Mouse (Mus musculus): ENCODE measurements around the gene Atp5b. TPM values are rescaled to one million over a fixed set of nuclear protein-coding genes. Genes with fewer than 3 reads are reported as not detected.

The Atp5b gene
- polyA plus RNA-seq, 1 experiment from 2014 or later = 2,393 TPM

DNA sequence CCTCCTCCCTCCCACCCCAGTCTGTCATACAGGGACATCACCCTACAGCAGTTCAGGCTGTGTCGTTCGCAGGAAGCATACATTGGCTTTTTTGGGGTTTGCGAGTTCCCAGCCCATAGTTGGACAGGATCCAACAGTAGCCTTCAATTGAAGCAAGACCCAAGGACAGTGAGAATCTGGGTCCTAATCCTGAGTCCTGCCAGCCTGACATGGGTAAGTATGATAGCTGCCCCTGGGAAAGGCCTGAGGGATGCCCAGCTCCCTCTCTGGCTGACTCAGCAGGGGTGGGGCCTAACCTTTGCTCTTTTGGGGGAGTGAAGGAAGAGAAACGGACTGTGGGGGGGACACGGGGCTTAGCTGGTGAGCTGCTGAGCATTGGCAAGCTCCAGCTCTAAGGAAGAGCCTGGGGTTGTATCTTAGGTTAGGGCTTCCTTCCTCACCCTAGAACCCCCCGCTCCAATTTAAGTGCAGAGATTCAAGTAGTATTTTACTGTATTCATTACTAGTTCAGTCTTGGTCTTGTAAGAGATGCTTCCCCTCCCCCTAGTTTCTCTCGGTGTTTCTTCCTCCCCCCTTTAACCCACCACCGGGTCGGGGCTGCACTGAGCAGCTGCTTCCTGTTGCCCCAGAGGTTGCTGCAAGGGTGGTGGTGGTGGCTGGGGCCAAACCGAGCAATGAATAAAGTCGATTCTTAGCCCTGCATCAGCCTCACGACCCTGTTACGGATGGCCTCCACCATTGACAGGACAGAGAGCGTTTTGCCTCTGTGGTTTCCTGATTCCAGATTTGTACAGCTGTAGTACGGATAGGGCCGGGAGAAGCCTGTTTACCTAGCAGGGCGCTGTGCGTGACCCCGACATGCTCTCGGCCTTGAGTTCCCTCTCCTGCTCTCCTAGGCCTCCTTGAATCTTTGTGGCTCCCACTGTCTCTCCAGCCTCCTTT lies 8.8 kb downstream of the Atp5b start, which contains the start of gene Baz2a:
Gene Baz2a (plus strand): TSS at position 14 of the 942 bp plus-strand sequence.
- peaks cover 44% of the 10 kb centered on the region for H3K4me1 ChIP-seq
- H3K36me3 ChIP-seq = peaks cover 26% of the 10 kb centered on the region
- ATAC-seq (ENCODE audit: insufficient read depth, low FRiP score, low read depth) = peak; percentile 37
- peak within 1 kb of the TSS; percentile 65 for H3K9ac ChIP-seq
- H3K4me3 ChIP-seq (replicated peaks) = peak within 1 kb of the TSS; percentile 79
- peak within 1 kb of the TSS; percentile 95 for H3K27ac ChIP-seq
- no peaks in the 10 kb centered on the region for H3K9me3 ChIP-seq
- WGBS = 1% methylated on average over 20 of the region's 20 CpGs
- no peaks in the 10 kb centered on the region for H3K27me3 ChIP-seq (replicated peaks)
- peak within 1 kb of the TSS; percentile 86 for H3K4me2 ChIP-seq

DNA sequence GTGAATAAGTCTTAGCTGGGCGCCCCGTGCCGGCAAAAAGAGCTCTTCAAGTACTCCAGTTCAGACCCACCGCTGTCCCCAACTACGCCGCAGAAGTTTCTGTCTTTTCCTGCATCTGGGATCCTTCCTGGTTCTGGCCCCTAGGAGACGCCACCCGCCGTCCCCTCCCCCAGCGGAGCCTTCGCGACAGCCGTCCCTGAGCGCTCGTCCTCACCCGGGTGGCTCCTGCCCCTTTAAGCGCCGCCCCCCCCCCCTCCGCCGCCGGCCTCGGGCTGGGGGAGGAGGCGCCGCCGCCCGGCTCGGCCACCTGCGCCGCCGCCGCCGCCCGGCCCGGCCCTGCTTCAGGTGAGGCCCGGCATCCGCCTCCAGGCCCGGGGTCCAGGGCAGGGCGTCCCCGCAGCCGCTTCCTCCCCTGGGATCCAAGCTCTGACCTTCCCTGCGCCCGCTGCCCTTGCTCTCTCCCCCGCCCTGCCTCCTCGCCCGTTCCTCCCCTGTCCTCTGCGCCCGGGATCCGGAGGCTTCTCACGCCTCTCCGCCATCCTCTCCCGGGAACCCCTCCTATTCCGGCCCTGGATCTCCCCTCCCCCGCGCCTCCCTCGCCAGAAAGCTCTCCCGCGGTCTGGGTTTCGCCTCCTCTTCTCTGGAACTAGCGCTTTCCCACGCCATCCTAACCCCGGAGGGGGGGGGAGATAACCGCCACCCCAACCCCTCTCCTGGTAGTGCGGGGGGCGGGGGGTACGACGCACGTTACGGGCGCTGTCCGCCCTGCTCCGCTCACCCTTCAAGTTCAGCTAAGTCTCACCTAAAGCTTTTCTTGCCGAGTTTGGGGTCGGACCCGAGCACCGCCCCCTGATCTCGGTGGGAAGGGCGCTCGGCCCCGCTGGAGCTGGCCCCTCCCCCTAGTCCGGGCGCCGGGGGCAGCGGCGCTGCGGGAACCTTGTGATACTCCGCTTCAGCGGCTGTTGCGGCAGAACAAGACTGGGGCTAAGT lies 9.7 kb downstream of the Atp5b start:
- WGBS = under 1% methylated on average over 67 of the region's 88 CpGs
- H3K27me3 ChIP-seq (replicated peaks) = no peaks in the 10 kb centered on the region
- peak overlapping the region; percentile 65 for H3K9ac ChIP-seq
- H3K4me1 ChIP-seq = peaks cover 44% of the 10 kb centered on the region
- ATAC-seq (ENCODE audit: insufficient read depth, low FRiP score, low read depth) = peak; percentile 46
- peak overlapping the region; percentile 95 for H3K27ac ChIP-seq
- H3K4me3 ChIP-seq (replicated peaks) = peak overlapping the region; percentile 79
- H3K4me2 ChIP-seq = peak overlapping the region; percentile 86
- peaks cover 23% of the 10 kb centered on the region for H3K36me3 ChIP-seq
- no peaks in the 10 kb centered on the region for H3K9me3 ChIP-seq

GRCm38 (mm10) chr10:128093496-128094294 lies 10.6 kb downstream of the Atp5b start:
- no peak for ATAC-seq (ENCODE audit: insufficient read depth, low FRiP score, low read depth)
- no peaks in the 10 kb centered on the region for H3K9me3 ChIP-seq
- H3K4me2 ChIP-seq = peak overlapping the region; percentile 86
- H3K27ac ChIP-seq = peak overlapping the region; percentile 95
- 32% methylated on average over 13 of the region's 13 CpGs for WGBS
- 0 out of 2 replicates have a peak overlapping the region, but pooled peaks have one; percentile 65 for H3K9ac ChIP-seq
- H3K36me3 ChIP-seq = peaks cover 14% of the 10 kb centered on the region
- H3K4me1 ChIP-seq = peaks cover 50% of the 10 kb centered on the region
- peak overlapping the region; percentile 79 for H3K4me3 ChIP-seq (replicated peaks)
- no peaks in the 10 kb centered on the region for H3K27me3 ChIP-seq (replicated peaks)

- Histone ChIP-seq H3K9ac (no peak overlapping the region), H3K9me3 (no peaks in the 10 kb centered on the region)
Measured at GRCm38 (mm10) chr10:128094340-128094968, 11.4 kb downstream of the Atp5b start.

DNA sequence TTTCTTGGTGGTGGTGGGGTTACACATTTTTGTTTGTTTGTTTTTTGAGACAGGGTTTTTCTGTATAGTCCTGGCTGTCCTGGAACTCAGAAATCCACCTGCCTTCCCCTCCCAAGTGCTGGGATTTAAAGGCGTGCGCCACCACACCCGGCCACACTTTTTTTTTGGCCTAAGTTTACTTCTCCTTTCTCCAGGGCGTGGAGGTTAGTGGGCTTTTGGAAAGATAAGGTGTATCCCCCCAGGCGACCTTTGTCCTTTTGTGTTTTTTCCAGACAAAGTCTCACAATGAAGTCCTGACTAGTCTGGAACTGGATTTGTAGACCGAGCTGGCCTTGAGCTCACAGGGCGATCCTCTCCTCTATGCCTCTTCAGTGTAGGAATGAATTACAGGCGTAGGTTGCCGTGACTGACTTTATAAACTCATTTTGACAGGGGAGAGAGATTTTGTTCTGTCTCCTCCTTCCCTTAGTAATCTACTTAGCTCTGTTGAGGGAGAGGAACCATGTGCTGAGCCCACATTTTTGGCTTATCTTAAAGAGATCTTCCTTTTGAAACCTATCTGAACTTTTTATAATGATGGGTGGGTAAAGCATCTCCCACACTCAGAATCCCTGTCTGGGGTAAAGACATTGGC lies 12.0 kb downstream of the Atp5b start:
- ATAC-seq (ENCODE audit: insufficient read depth, low FRiP score, low read depth) = no peak
- Histone ChIP-seq H3K4me1 (peaks cover 50% of the 10 kb centered on the region), H3K27ac (peak overlapping the region; percentile 66), H3K36me3 (no peaks in the 10 kb centered on the region), H3K9ac (no peak overlapping the region), H3K27me3 (replicated peaks) (no peaks in the 10 kb centered on the region), H3K9me3 (no peaks in the 10 kb centered on the region), H3K4me2 (peak overlapping the region; percentile 86), H3K4me3 (replicated peaks) (0 out of 2 replicates have a peak overlapping the region, but pooled peaks have one; percentile 79)
- WGBS = 28% methylated on average over 9 of the region's 9 CpGs

More at GRCm38 (mm10) chr10:128094340-128094968, 11.4 kb downstream of the Atp5b start:
- ATAC-seq (ENCODE audit: insufficient read depth, low FRiP score, low read depth) = peak; percentile 83
- Histone ChIP-seq H3K4me2 (peak overlapping the region; percentile 86), H3K27ac (peak overlapping the region; percentile 95), H3K4me1 (peaks cover 50% of the 10 kb centered on the region), H3K27me3 (replicated peaks) (no peaks in the 10 kb centered on the region), H3K4me3 (replicated peaks) (peak overlapping the region; percentile 79), H3K36me3 (peaks cover 6% of the 10 kb centered on the region)
- WGBS = 15% methylated on average over 19 of the region's 19 CpGs

DNA sequence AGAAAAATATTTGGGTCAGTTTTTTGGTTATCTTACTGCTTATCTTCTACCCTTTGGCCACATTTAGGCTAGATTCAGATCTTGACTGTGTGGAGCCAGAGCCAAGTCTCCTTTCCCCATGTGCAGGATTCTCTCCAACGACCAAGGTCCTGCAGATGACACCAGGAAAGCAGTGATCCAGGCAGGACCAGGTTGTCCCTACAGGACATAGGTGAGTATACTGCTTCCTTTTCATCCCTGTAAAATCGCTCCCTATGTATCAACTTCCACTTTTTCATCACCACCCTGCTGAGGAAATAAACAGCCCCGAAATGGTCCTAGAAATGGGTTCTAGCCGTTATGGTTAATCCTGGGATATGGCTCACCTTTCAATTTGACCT lies 13.2 kb downstream of the Atp5b start:
- no peak for ATAC-seq (ENCODE audit: insufficient read depth, low FRiP score, low read depth)
- Histone ChIP-seq H3K4me3 (replicated peaks) (peak overlapping the region; percentile 65), H3K4me2 (peak overlapping the region; percentile 19), H3K9ac (no peak overlapping the region), H3K9me3 (no peaks in the 10 kb centered on the region), H3K4me1 (peaks cover 43% of the 10 kb centered on the region), H3K36me3 (no peaks in the 10 kb centered on the region), H3K27ac (no peak overlapping the region), H3K27me3 (replicated peaks) (no peaks in the 10 kb centered on the region)
- WGBS = 19% methylated on average over 4 of the region's 4 CpGs

GRCm38 (mm10) chr10:128096693-128097586 lies 13.9 kb downstream of the Atp5b start:
- H3K4me3 ChIP-seq (replicated peaks) = peak overlapping the region; percentile 65
- WGBS = under 1% methylated on average over 82 of the region's 86 CpGs

GRCm38 (mm10) chr10:128097587-128097971 lies 14.5 kb downstream of the Atp5b start:
- Histone ChIP-seq H3K9ac (peak overlapping the region; percentile 65), H3K4me2 (peak overlapping the region; percentile 74), H3K36me3 (no peaks in the 10 kb centered on the region), H3K27me3 (replicated peaks) (no peaks in the 10 kb centered on the region), H3K27ac (peak overlapping the region; percentile 73), H3K9me3 (no peaks in the 10 kb centered on the region), H3K4me1 (peaks cover 33% of the 10 kb centered on the region), H3K4me3 (replicated peaks) (peak overlapping the region; percentile 65)
- WGBS = 1% methylated on average over 13 of the region's 13 CpGs
- no peak for ATAC-seq (ENCODE audit: insufficient read depth, low FRiP score, low read depth)

More at GRCm38 (mm10) chr10:128096693-128097586, 13.9 kb downstream of the Atp5b start:
- H3K9me3 ChIP-seq = no peaks in the 10 kb centered on the region
- peak overlapping the region; percentile 74 for H3K4me2 ChIP-seq
- peak; percentile 62 for ATAC-seq (ENCODE audit: insufficient read depth, low FRiP score, low read depth)
- peak overlapping the region; percentile 73 for H3K27ac ChIP-seq
- H3K27me3 ChIP-seq (replicated peaks) = no peaks in the 10 kb centered on the region
- H3K9ac ChIP-seq = peak overlapping the region; percentile 65
- H3K36me3 ChIP-seq = no peaks in the 10 kb centered on the region
- peaks cover 36% of the 10 kb centered on the region for H3K4me1 ChIP-seq

GRCm38 (mm10) chr10:128110103-128110761 lies 27.2 kb downstream of the Atp5b start:
- H3K36me3 ChIP-seq = peaks cover 45% of the 10 kb centered on the region
- ATAC-seq (ENCODE audit: insufficient read depth, low FRiP score, low read depth) = no peak
- no peak overlapping the region for H3K27ac ChIP-seq

More at GRCm38 (mm10) chr10:128110103-128110761, 27.2 kb downstream of the Atp5b start:
- Histone ChIP-seq H3K4me1 (no peaks in the 10 kb centered on the region), H3K4me3 (replicated peaks) (no peak overlapping the region), H3K9ac (no peak overlapping the region), H3K4me2 (no peak overlapping the region), H3K9me3 (no peaks in the 10 kb centered on the region), H3K27me3 (replicated peaks) (no peaks in the 10 kb centered on the region)
- 89% methylated on average over 4 of the region's 4 CpGs for WGBS
